Mouse (Mus musculus) CH12.LX (cell line): ENCODE measurements around the gene Atoh7. TPM values are rescaled to one million over a fixed set of nuclear protein-coding genes. Genes with fewer than 3 reads are reported as not detected.

ENCODE experiments used
- DNase-seq: peaks from one replicate; pipeline ENCODE4 v3.0.0-alpha.2; 2013; ENCODE audit errors: extremely low read depth
- H3K27ac ChIP-seq: 2 replicates; pipeline ENCODE4 v1.5.1; 2012; ENCODE audit warnings: low read depth, mild to moderate bottlenecking, control low read depth, moderate library complexity; ENCODE audit not compliant: insufficient read depth
- H3K27me3 ChIP-seq: replicated peaks from 2 replicates; pipeline ENCODE3; 2012; ENCODE audit warnings: inconsistent platforms
- H3K36me3 ChIP-seq, 2 experiments: replicated peaks in 1 of 2; 2 replicates each; pipeline versions ENCODE3 to v1.6.1; 2012; ENCODE audit warnings: inconsistent platforms in 1 of 2, low read length in 1 of 2, mild to moderate bottlenecking in 1 of 2, mixed read lengths in 1 of 2, moderate library complexity in 1 of 2; ENCODE audit not compliant: control insufficient read depth in 1 of 2, insufficient read depth in 1 of 2
- H3K4me1 ChIP-seq, 2 experiments: 2 replicates each; pipeline ENCODE4 v1.6.1; 2012; ENCODE audit warnings: inconsistent platforms in 1 of 2, moderate library complexity in 1 of 2; ENCODE audit not compliant: insufficient read depth in 2 of 2, control insufficient read depth in 1 of 2
- H3K4me2 ChIP-seq: 2 replicates; pipeline ENCODE4 v1.6.1; 2012; ENCODE audit warnings: low read depth, mild to moderate bottlenecking, control low read depth; ENCODE audit not compliant: poor library complexity, insufficient read depth, severe bottlenecking
- H3K4me3 ChIP-seq, 3 experiments: fragments of 150-350 bp in 1 of 3; sonication (generic) in 1 of 3; replicated peaks in 1 of 3; 2 replicates each; pipeline versions ENCODE3 to v1.5.1; 2011 to 2012; ENCODE audit warnings: low read depth in 2 of 3, low read length in 2 of 3, mild to moderate bottlenecking in 2 of 3, moderate library complexity in 2 of 3, control low read depth in 1 of 3, improper control_type of control experiment in 1 of 3, inconsistent platforms in 1 of 3, mixed read lengths in 1 of 3; ENCODE audit not compliant: poor library complexity in 1 of 3
- H3K79me2 ChIP-seq: replicated peaks from 2 replicates; pipeline ENCODE4 v1.6.1; 2012; ENCODE audit warnings: mild to moderate bottlenecking, moderate library complexity; ENCODE audit not compliant: control insufficient read depth, poor library complexity, insufficient read depth, severe bottlenecking; ENCODE audit errors: extremely low read depth
- H3K9ac ChIP-seq: 2 replicates; pipeline ENCODE4 v1.6.1; 2012; ENCODE audit warnings: low read depth, mild to moderate bottlenecking, control low read depth, moderate library complexity; ENCODE audit not compliant: insufficient read depth
- H3K9me3 ChIP-seq: replicated peaks from 2 replicates; pipeline ENCODE3; 2012; ENCODE audit warnings: low read length, inconsistent platforms, mixed read lengths
- CHD2 ChIP-seq: IDR thresholded peaks from 2 replicates; pipeline ENCODE4 v1.6.1; 2011; ENCODE audit warnings: low read length, improper control_type of control experiment
- E2F4 ChIP-seq: IDR thresholded peaks from 2 replicates; pipeline ENCODE4 v1.6.1; 2011; ENCODE audit warnings: low read depth, low read length, improper control_type of control experiment; ENCODE audit not compliant: insufficient replicate concordance
- EP300 ChIP-seq: IDR thresholded peaks from 2 replicates; pipeline ENCODE4 v1.6.1; 2011; ENCODE audit warnings: low read length, improper control_type of control experiment
- JUND ChIP-seq: conservative IDR thresholded peaks from 2 replicates; pipeline ENCODE4 v1.6.1; 2011; ENCODE audit warnings: low read depth, low read length, improper control_type of control experiment
- MAFK ChIP-seq: IDR thresholded peaks from 2 replicates; pipeline ENCODE4 v1.6.1; 2011; ENCODE audit warnings: low read length, improper control_type of control experiment; ENCODE audit not compliant: insufficient replicate concordance
- MAX ChIP-seq: IDR thresholded peaks from 2 replicates; pipeline ENCODE4 v1.6.1; 2011; ENCODE audit warnings: low read length, improper control_type of control experiment
- MXI1 ChIP-seq: IDR thresholded peaks from 2 replicates; pipeline ENCODE4 v1.6.1; 2011; ENCODE audit warnings: mild to moderate bottlenecking, low read depth, low read length, improper control_type of control experiment
- NRF1 ChIP-seq: IDR thresholded peaks from 2 replicates; pipeline ENCODE4 v1.6.1; 2014; ENCODE audit warnings: low read depth, mild to moderate bottlenecking, inconsistent platforms, low read length, improper control_type of control experiment, moderate library complexity
- POLR2AphosphoS2 ChIP-seq: IDR thresholded peaks from 2 replicates; pipeline ENCODE4 v1.6.1; 2011; ENCODE audit warnings: low read depth, low read length, improper control_type of control experiment
- RCOR1 ChIP-seq: conservative IDR thresholded peaks from 2 replicates; pipeline ENCODE4 v1.6.1; 2012; ENCODE audit warnings: low read depth, mild to moderate bottlenecking, inconsistent platforms, low read length, improper control_type of control experiment
- SIN3A ChIP-seq: IDR thresholded peaks from 2 replicates; pipeline ENCODE4 v1.6.1; 2012; ENCODE audit warnings: low read length, improper control_type of control experiment, inconsistent platforms
- TBP ChIP-seq: conservative IDR thresholded peaks from 2 replicates; pipeline ENCODE4 v1.6.1; 2011; ENCODE audit warnings: low read depth, low read length, improper control_type of control experiment
- TCF12 ChIP-seq: IDR thresholded peaks from 2 replicates; pipeline ENCODE4 v1.6.1; 2014; ENCODE audit warnings: low read depth, mild to moderate bottlenecking, inconsistent platforms, low read length, improper control_type of control experiment
- USF2 ChIP-seq: conservative IDR thresholded peaks from 2 replicates; pipeline ENCODE4 v1.6.1; 2011; ENCODE audit warnings: low read depth, low read length, improper control_type of control experiment
- ZMIZ1 ChIP-seq: IDR thresholded peaks from 2 replicates; pipeline ENCODE4 v1.6.1; 2012; ENCODE audit warnings: low read depth, mild to moderate bottlenecking, inconsistent platforms, low read length, improper control_type of control experiment
- dilution Hi-C: fragments of 300-500 bp; cut with MboI; formaldehyde crosslinking; loops from 2 replicates; pipeline ENCODE4 v1.14.3; 2020; ENCODE audit warnings: low sequenced_read_pairs; ENCODE audit not compliant: extremely low pct_unique_long_range_greater_than_20kb, extremely low pct_ligation_motif_present
- in situ Hi-C: fragments of 300-500 bp; cut with MboI; formaldehyde crosslinking; loops from 3 replicates; pipeline ENCODE4 v1.14.3; 2019; ENCODE audit warnings: low sequenced_read_pairs, low pct_ligation_motif_present, low pct_unique_long_range_greater_than_20kb, mixed read lengths
- polyA plus RNA-seq: library from polyadenylated mRNA; unstranded; fragments of >175 nt; gene quantifications from 2 replicates; pipeline ENCODE4 v1.2.1, GENCODE M21; 2012; ENCODE audit warnings: low read depth; ENCODE audit not compliant: insufficient read length
- total RNA-seq, 2 experiments: library from RNA; depleted of rRNA; stranded (reverse); fragments of 300-350 nt in 1 of 2; fragments of >200 nt in 1 of 2; gene quantifications; 2 replicates each; pipeline ENCODE4 v1.2.3; 2012 to 2014

Atoh7 gene
- total and polyA plus RNA-seq, 3 experiments, result not detected

GRCm38 (mm10) chr10:63089758-63090571 lies 9.5 kb upstream of the Atoh7 start:
- Histone ChIP-seq H3K4me3 (no peak overlapping the region), H3K9ac (no peak overlapping the region), H3K4me1 (peaks cover 4 to 8% of the 10 kb centered on the region in 2 experiments)

GRCm38 (mm10) chr10:63091915-63092314 lies 7.5 kb upstream of the Atoh7 start:
- Histone ChIP-seq H3K4me1 (peaks cover 4 to 8% of the 10 kb centered on the region in 2 experiments), H3K27me3 (no peaks in the 10 kb centered on the region), H3K9me3 (no peaks in the 10 kb centered on the region), H3K27ac (no peak overlapping the region), H3K9ac (no peak overlapping the region), H3K4me3 (no peak overlapping the region), H3K4me2 (no peak overlapping the region), H3K79me2 (no peaks in the 10 kb centered on the region), H3K36me3 (no peaks in the 10 kb centered on the region)
- dilution Hi-C loops, result no loop called here
- TF ChIP-seq ZMIZ1, result no peak
- no peak for TF ChIP-seq MAX
- in situ Hi-C loops, result no loop called here
- no peak for DNase-seq

More at GRCm38 (mm10) chr10:63089758-63090571, 9.5 kb upstream of the Atoh7 start:
- Histone ChIP-seq H3K36me3 (no peaks in the 10 kb centered on the region), H3K4me2 (no peak overlapping the region), H3K27me3 (no peaks in the 10 kb centered on the region), H3K27ac (no peak overlapping the region), H3K79me2 (no peaks in the 10 kb centered on the region), H3K9me3 (no peaks in the 10 kb centered on the region)
- TF ChIP-seq JUND, result no peak
- TF ChIP-seq SIN3A, result no peak
- no peak for TF ChIP-seq TBP
- no peak for TF ChIP-seq MXI1
- TF ChIP-seq USF2, result no peak
- no peak for TF ChIP-seq E2F4
- in situ Hi-C loops (no loop called here), dilution Hi-C loops (no loop called here)
- no peak for DNase-seq

- DNase-seq, result no peak
- Histone ChIP-seq H3K79me2 (no peaks in the 10 kb centered on the region), H3K27me3 (no peaks in the 10 kb centered on the region), H3K27ac (no peak overlapping the region), H3K36me3 (no peaks in the 10 kb centered on the region), H3K4me2 (no peak overlapping the region), H3K4me1 (peaks cover 4 to 8% of the 10 kb centered on the region in 2 experiments), H3K4me3 (no peak overlapping the region), H3K9ac (no peak overlapping the region), H3K9me3 (no peaks in the 10 kb centered on the region)
- in situ Hi-C loops (no loop called here), dilution Hi-C loops (no loop called here)
- no peak for TF ChIP-seq CHD2
- no peak for TF ChIP-seq POLR2AphosphoS2
- TF ChIP-seq RCOR1, result no peak
- TF ChIP-seq EP300, result no peak
- no peak for TF ChIP-seq NRF1
- no peak for TF ChIP-seq E2F4
- TF ChIP-seq TCF12, result no peak
- no peak for TF ChIP-seq SIN3A
- no peak for TF ChIP-seq MAFK
Measured at GRCm38 (mm10) chr10:63092616-63093550, 6.6 kb upstream of the Atoh7 start.
